Mouse (Mus musculus) neural tube, embryonic 13.5 days (tissue): Measurements from ENCODE around the gene Arf5. TPM values are rescaled to one million over a fixed set of nuclear protein-coding genes. Genes with fewer than 3 reads are reported as not detected.

Experiments used
- ATAC-seq: fragments of 200-750 bp; cut with Nextera tagmentation; 2 replicates; pipeline ENCODE4 v1.8.0; 2017; ENCODE audit warnings: low read depth, mild to moderate bottlenecking, moderate TSS enrichment, moderate library complexity
- H3K27ac ChIP-seq: fragments of 300-500 bp; sonication (generic); replicated peaks from 2 replicates; pipeline ENCODE4 v1.5.1; 2015; ENCODE audit warnings: moderate library complexity, mild to moderate bottlenecking, inconsistent platforms
- H3K27me3 ChIP-seq: fragments of 300-500 bp; sonication (generic); 2 replicates; pipeline ENCODE4 v1.6.1; 2015; ENCODE audit warnings: mild to moderate bottlenecking, inconsistent platforms
- H3K36me3 ChIP-seq: fragments of 300-500 bp; sonication (generic); 2 replicates; pipeline ENCODE4 v1.6.1; 2015; ENCODE audit warnings: mild to moderate bottlenecking, inconsistent platforms
- H3K4me1 ChIP-seq: fragments of 300-500 bp; sonication (generic); replicated peaks from 2 replicates; pipeline ENCODE4 v1.6.1; 2015; ENCODE audit warnings: inconsistent platforms
- H3K4me2 ChIP-seq: fragments of 300-500 bp; sonication (generic); 2 replicates; pipeline ENCODE4 v1.6.1; 2015; ENCODE audit warnings: inconsistent platforms, mild to moderate bottlenecking, moderate library complexity
- H3K4me3 ChIP-seq: fragments of 300-500 bp; sonication (generic); 2 replicates; pipeline ENCODE4 v1.5.1; 2015; ENCODE audit warnings: mild to moderate bottlenecking, inconsistent platforms
- H3K9ac ChIP-seq: fragments of 300-500 bp; sonication (generic); 2 replicates; pipeline ENCODE4 v1.6.1; 2015; ENCODE audit warnings: moderate library complexity, mild to moderate bottlenecking, inconsistent platforms
- H3K9me3 ChIP-seq: fragments of 300-500 bp; sonication (generic); 2 replicates; pipeline ENCODE4 v1.6.1; 2016; ENCODE audit warnings: inconsistent platforms
- WGBS: fragments of 180-500 bp; shearing (Covaris S2); methylation state at CpG from one replicate; pipeline ENCODE4 v1.1.7; 2015; 5-methylcytosine and 5-hydroxymethylcytosine counted together
- polyA plus RNA-seq: library from polyadenylated mRNA; unstranded; fragments of >200 nt; fragmentation: Nextera tagmentation; extraction: Ambion mirVana; gene quantifications from 2 replicates; pipeline ENCODE4 v1.2.1, GENCODE M21; 2015

Arf5 gene
- polyA plus RNA-seq, 1 experiment from 2014 or later: 392 TPM

GRCm38 (mm10) chr6:28430795-28431537, 7.6 kb downstream of the Arf5 start:
- H3K4me2 ChIP-seq: no peak overlapping the region
- H3K4me1 ChIP-seq: 0 out of 2 replicates have a peak, but pooled peaks cover 3% of the 10 kb centered on the region
- no peak overlapping the region for H3K27ac ChIP-seq
- no peaks in the 10 kb centered on the region for H3K27me3 ChIP-seq
- H3K9me3 ChIP-seq: no peaks in the 10 kb centered on the region
- peaks cover 23% of the 10 kb centered on the region for H3K36me3 ChIP-seq
- no peak for ATAC-seq
- 84% methylated on average over 10 of the region's 10 CpGs for WGBS
- H3K4me3 ChIP-seq: no peak overlapping the region
- no peak overlapping the region for H3K9ac ChIP-seq

GRCm38 (mm10) chr6:28431538-28431855, 8.1 kb downstream of the Arf5 start:
- no peaks in the 10 kb centered on the region for H3K4me1 ChIP-seq
- WGBS: 80% methylated on average over 6 of the region's 6 CpGs

GRCm38 (mm10) chr6:28447937-28448336, 24.6 kb downstream of the Arf5 start:
- no peak overlapping the region for H3K4me3 ChIP-seq
- no peaks in the 10 kb centered on the region for H3K9me3 ChIP-seq
- H3K27me3 ChIP-seq: peaks cover 32% of the 10 kb centered on the region
- H3K27ac ChIP-seq: no peak overlapping the region
- no peak overlapping the region for H3K9ac ChIP-seq
- WGBS: 73% methylated on average over 7 of the region's 7 CpGs
- peaks cover 10% of the 10 kb centered on the region for H3K4me1 ChIP-seq
- no peak overlapping the region for H3K4me2 ChIP-seq
- ATAC-seq: no peak
- no peaks in the 10 kb centered on the region for H3K36me3 ChIP-seq

More at GRCm38 (mm10) chr6:28431538-28431855, 8.1 kb downstream of the Arf5 start:
- H3K36me3 ChIP-seq: peaks cover 17% of the 10 kb centered on the region
- H3K27ac ChIP-seq: no peak overlapping the region
- H3K9ac ChIP-seq: no peak overlapping the region
- H3K9me3 ChIP-seq: no peaks in the 10 kb centered on the region
- H3K4me3 ChIP-seq: no peak overlapping the region
- H3K4me2 ChIP-seq: no peak overlapping the region
- no peaks in the 10 kb centered on the region for H3K27me3 ChIP-seq
- no peak for ATAC-seq

GRCm38 (mm10) chr6:28449253-28449652, 25.9 kb downstream of the Arf5 start, which contains the start of gene Pax4:
Pax4 (minus strand) TSS chr6:28449353.
- no peak within 1 kb of the TSS for H3K4me2 ChIP-seq
- H3K36me3 ChIP-seq: no peaks in the 10 kb centered on the region
- ATAC-seq: no peak
- WGBS: 65% methylated on average over 2 of the region's 2 CpGs
- peaks cover 36% of the 10 kb centered on the region for H3K27me3 ChIP-seq
- H3K9ac ChIP-seq: no peak within 1 kb of the TSS
- no peak within 1 kb of the TSS for H3K4me3 ChIP-seq
- H3K9me3 ChIP-seq: no peaks in the 10 kb centered on the region
- H3K27ac ChIP-seq: no peak within 1 kb of the TSS
- H3K4me1 ChIP-seq: peaks cover 10% of the 10 kb centered on the region

- H3K4me2 ChIP-seq: no peak overlapping the region
- WGBS: 14% methylated on average over 5 of the region's 5 CpGs
- H3K27me3 ChIP-seq: peaks cover 36% of the 10 kb centered on the region
- H3K27ac ChIP-seq: no peak overlapping the region
- 0 out of 2 replicates have a peak, but pooled peaks have one; percentile 27 for ATAC-seq
- no peaks in the 10 kb centered on the region for H3K36me3 ChIP-seq
- H3K9ac ChIP-seq: no peak overlapping the region
- H3K4me3 ChIP-seq: no peak overlapping the region
- no peaks in the 10 kb centered on the region for H3K9me3 ChIP-seq
- H3K4me1 ChIP-seq: peaks cover 10% of the 10 kb centered on the region
Observed at GRCm38 (mm10) chr6:28450481-28450880, 27.1 kb downstream of the Arf5 start.

- Histone ChIP-seq H3K4me3 (no peak overlapping the region), H3K9ac (no peak overlapping the region), H3K27ac (no peak overlapping the region), H3K9me3 (no peaks in the 10 kb centered on the region), H3K36me3 (no peaks in the 10 kb centered on the region), H3K4me2 (peak overlapping the region; percentile 29), H3K27me3 (peaks cover 36% of the 10 kb centered on the region), H3K4me1 (peaks cover 10% of the 10 kb centered on the region)
- 0% methylated on average over 12 of the region's 12 CpGs for WGBS
- ATAC-seq: peak; percentile 74
Observed at GRCm38 (mm10) chr6:28450977-28451376, 27.6 kb downstream of the Arf5 start.

GRCm38 (mm10) chr6:28459221-28459668, 35.9 kb downstream of the Arf5 start:
- H3K9ac ChIP-seq: no peak overlapping the region
- H3K4me1 ChIP-seq: peaks cover 1% of the 10 kb centered on the region
- H3K27ac ChIP-seq: no peak overlapping the region
- no peak overlapping the region for H3K4me2 ChIP-seq
- no peak overlapping the region for H3K4me3 ChIP-seq
- no peak for ATAC-seq
- H3K36me3 ChIP-seq: no peaks in the 10 kb centered on the region
- H3K27me3 ChIP-seq: no peaks in the 10 kb centered on the region; the same call in 1 of the 2 replicates
- H3K9me3 ChIP-seq: no peaks in the 10 kb centered on the region

GRCm38 (mm10) chr6:28460534-28460933, 37.2 kb downstream of the Arf5 start:
- Histone ChIP-seq H3K4me1 (peaks cover 10% of the 10 kb centered on the region), H3K27me3 (no peaks in the 10 kb centered on the region; the same call in 1 of the 2 replicates), H3K36me3 (no peaks in the 10 kb centered on the region), H3K4me2 (no peak overlapping the region), H3K9me3 (no peaks in the 10 kb centered on the region), H3K9ac (no peak overlapping the region), H3K4me3 (no peak overlapping the region), H3K27ac (no peak overlapping the region)
- WGBS: 5% methylated on average over 5 of the region's 5 CpGs
- no peak for ATAC-seq

GRCm38 (mm10) chr6:28464630-28465029, 41.3 kb downstream of the Arf5 start:
- no peaks in the 10 kb centered on the region for H3K36me3 ChIP-seq
- 2% methylated on average over 6 of the region's 6 CpGs for WGBS
- H3K9me3 ChIP-seq: no peaks in the 10 kb centered on the region
- H3K9ac ChIP-seq: no peak overlapping the region
- no peak overlapping the region for H3K4me2 ChIP-seq
- peak; percentile 76 for ATAC-seq
- no peak overlapping the region for H3K4me3 ChIP-seq
- 0 out of 2 replicates have a peak overlapping the region, but pooled peaks have one; percentile 28 for H3K27ac ChIP-seq
- H3K4me1 ChIP-seq: peaks cover 10% of the 10 kb centered on the region
- no peaks in the 10 kb centered on the region; the same call in 1 of the 2 replicates for H3K27me3 ChIP-seq

- no peaks in the 10 kb centered on the region for H3K36me3 ChIP-seq
- no peaks in the 10 kb centered on the region for H3K27me3 ChIP-seq
- no peak overlapping the region for H3K9ac ChIP-seq
- no peak for ATAC-seq
- no peak overlapping the region for H3K27ac ChIP-seq
- no peak overlapping the region for H3K4me3 ChIP-seq
- H3K4me2 ChIP-seq: no peak overlapping the region
- H3K4me1 ChIP-seq: no peaks in the 10 kb centered on the region; the same call in 1 of the 2 replicates
- WGBS: 74% methylated on average over 4 of the region's 4 CpGs
- H3K9me3 ChIP-seq: no peaks in the 10 kb centered on the region
Observed at GRCm38 (mm10) chr6:28470017-28470602, 46.8 kb downstream of the Arf5 start.

GRCm38 (mm10) chr6:28470621-28471020, 47.3 kb downstream of the Arf5 start:
- no peak for ATAC-seq
- 85% methylated on average over 5 of the region's 5 CpGs for WGBS
- H3K36me3 ChIP-seq: no peaks in the 10 kb centered on the region
- no peak overlapping the region for H3K4me3 ChIP-seq
- no peak overlapping the region for H3K4me2 ChIP-seq
- no peaks in the 10 kb centered on the region for H3K27me3 ChIP-seq
- no peak overlapping the region for H3K9ac ChIP-seq
- no peaks in the 10 kb centered on the region for H3K9me3 ChIP-seq
- no peaks in the 10 kb centered on the region for H3K4me1 ChIP-seq
- H3K27ac ChIP-seq: no peak overlapping the region

GRCm38 (mm10) chr6:28471284-28472035, 48.1 kb downstream of the Arf5 start:
- H3K4me1 ChIP-seq: no peaks in the 10 kb centered on the region
- H3K9ac ChIP-seq: no peak overlapping the region
- H3K4me2 ChIP-seq: no peak overlapping the region
- H3K9me3 ChIP-seq: no peaks in the 10 kb centered on the region
- no peak overlapping the region for H3K27ac ChIP-seq
- no peak overlapping the region for H3K4me3 ChIP-seq
- H3K27me3 ChIP-seq: no peaks in the 10 kb centered on the region
- no peak for ATAC-seq
- 87% methylated on average over 9 of the region's 9 CpGs for WGBS
- H3K36me3 ChIP-seq: no peaks in the 10 kb centered on the region
